Mouse (Mus musculus): ENCODE data around the gene Ubqln4.

- TF ChIP-seq POLR2A (IDR thresholded peaks at IDR 0.05; ENCODE audit: control insufficient read depth, low read depth, low read length): no peak; the same call in 1 of the 2 replicates
- TF ChIP-seq CTCF (IDR thresholded peaks at IDR 0.05; ENCODE audit: control insufficient read depth, insufficient read depth, insufficient replicate concordance, low read depth, low read length): no peak
These were observed 21.9 kb upstream of the Ubqln4 start for GRCm38 (mm10) chr3:88531348-88532298.

Measured in testis, adult 2 months (tissue).